Mouse (Mus musculus) CH12.LX (cell line): Measurements from ENCODE around the gene Dnaaf1. TPM values are rescaled to one million over a fixed set of nuclear protein-coding genes. Genes with fewer than 3 reads are reported as not detected.

Experiments
- DNase-seq: peaks from one replicate; pipeline ENCODE4 v3.0.0-alpha.2; 2013; ENCODE audit errors: extremely low read depth
- H3K27ac ChIP-seq: 2 replicates; pipeline ENCODE4 v1.5.1; 2012; ENCODE audit warnings: low read depth, mild to moderate bottlenecking, control low read depth, moderate library complexity; ENCODE audit not compliant: insufficient read depth
- H3K27me3 ChIP-seq: replicated peaks from 2 replicates; pipeline ENCODE3; 2012; ENCODE audit warnings: inconsistent platforms
- H3K36me3 ChIP-seq, 2 experiments: replicated peaks in 1 of 2; 2 replicates each; pipeline versions ENCODE3 to v1.6.1; 2012; ENCODE audit warnings: inconsistent platforms in 1 of 2, low read length in 1 of 2, mild to moderate bottlenecking in 1 of 2, mixed read lengths in 1 of 2, moderate library complexity in 1 of 2; ENCODE audit not compliant: control insufficient read depth in 1 of 2, insufficient read depth in 1 of 2
- H3K4me1 ChIP-seq, 2 experiments: 2 replicates each; pipeline ENCODE4 v1.6.1; 2012; ENCODE audit warnings: inconsistent platforms in 1 of 2, moderate library complexity in 1 of 2; ENCODE audit not compliant: insufficient read depth in 2 of 2, control insufficient read depth in 1 of 2
- H3K4me2 ChIP-seq: 2 replicates; pipeline ENCODE4 v1.6.1; 2012; ENCODE audit warnings: low read depth, mild to moderate bottlenecking, control low read depth; ENCODE audit not compliant: poor library complexity, insufficient read depth, severe bottlenecking
- H3K4me3 ChIP-seq, 3 experiments: fragments of 150-350 bp in 1 of 3; sonication (generic) in 1 of 3; replicated peaks in 1 of 3; 2 replicates each; pipeline versions ENCODE3 to v1.5.1; 2011 to 2012; ENCODE audit warnings: low read depth in 2 of 3, low read length in 2 of 3, mild to moderate bottlenecking in 2 of 3, moderate library complexity in 2 of 3, control low read depth in 1 of 3, improper control_type of control experiment in 1 of 3, inconsistent platforms in 1 of 3, mixed read lengths in 1 of 3; ENCODE audit not compliant: poor library complexity in 1 of 3
- H3K79me2 ChIP-seq: replicated peaks from 2 replicates; pipeline ENCODE4 v1.6.1; 2012; ENCODE audit warnings: mild to moderate bottlenecking, moderate library complexity; ENCODE audit not compliant: control insufficient read depth, poor library complexity, insufficient read depth, severe bottlenecking; ENCODE audit errors: extremely low read depth
- H3K9ac ChIP-seq: 2 replicates; pipeline ENCODE4 v1.6.1; 2012; ENCODE audit warnings: low read depth, mild to moderate bottlenecking, control low read depth, moderate library complexity; ENCODE audit not compliant: insufficient read depth
- H3K9me3 ChIP-seq: replicated peaks from 2 replicates; pipeline ENCODE3; 2012; ENCODE audit warnings: low read length, inconsistent platforms, mixed read lengths
- BHLHE40 ChIP-seq: IDR thresholded peaks from 2 replicates; pipeline ENCODE4 v1.6.1; 2011; ENCODE audit warnings: mild to moderate bottlenecking, low read depth, low read length, improper control_type of control experiment
- CHD2 ChIP-seq: IDR thresholded peaks from 2 replicates; pipeline ENCODE4 v1.6.1; 2011; ENCODE audit warnings: low read length, improper control_type of control experiment
- CTCF ChIP-seq, 2 experiments: IDR thresholded peaks in 1 of 2; conservative IDR thresholded peaks in 1 of 2; 2 replicates each; pipeline ENCODE4 v1.5.1; 2011 to 2012; ENCODE audit warnings: low read depth in 2 of 2, low read length in 2 of 2, improper control_type of control experiment in 1 of 2, inconsistent platforms in 1 of 2, mild to moderate bottlenecking in 1 of 2, moderate library complexity in 1 of 2
- E2F4 ChIP-seq: IDR thresholded peaks from 2 replicates; pipeline ENCODE4 v1.6.1; 2011; ENCODE audit warnings: low read depth, low read length, improper control_type of control experiment; ENCODE audit not compliant: insufficient replicate concordance
- EP300 ChIP-seq: IDR thresholded peaks from 2 replicates; pipeline ENCODE4 v1.6.1; 2011; ENCODE audit warnings: low read length, improper control_type of control experiment
- ETS1 ChIP-seq: conservative IDR thresholded peaks from 2 replicates; pipeline ENCODE4 v1.6.1; 2012; ENCODE audit warnings: low read depth, mild to moderate bottlenecking, inconsistent platforms, low read length, improper control_type of control experiment, moderate library complexity
- IRF4 ChIP-seq: IDR thresholded peaks from 2 replicates; pipeline ENCODE4 v1.6.1; 2014; ENCODE audit warnings: low read depth, mild to moderate bottlenecking, inconsistent platforms, low read length, improper control_type of control experiment
- JUN ChIP-seq: IDR thresholded peaks from 2 replicates; pipeline ENCODE4 v1.6.1; 2011; ENCODE audit warnings: low read depth, mild to moderate bottlenecking, low read length, improper control_type of control experiment, moderate library complexity; ENCODE audit not compliant: insufficient read depth
- JUND ChIP-seq: conservative IDR thresholded peaks from 2 replicates; pipeline ENCODE4 v1.6.1; 2011; ENCODE audit warnings: low read depth, low read length, improper control_type of control experiment
- MAFK ChIP-seq: IDR thresholded peaks from 2 replicates; pipeline ENCODE4 v1.6.1; 2011; ENCODE audit warnings: low read length, improper control_type of control experiment; ENCODE audit not compliant: insufficient replicate concordance
- MAX ChIP-seq: IDR thresholded peaks from 2 replicates; pipeline ENCODE4 v1.6.1; 2011; ENCODE audit warnings: low read length, improper control_type of control experiment
- MXI1 ChIP-seq: IDR thresholded peaks from 2 replicates; pipeline ENCODE4 v1.6.1; 2011; ENCODE audit warnings: mild to moderate bottlenecking, low read depth, low read length, improper control_type of control experiment
- MYC ChIP-seq: IDR thresholded peaks from 2 replicates; pipeline ENCODE4 v1.6.1; 2011; ENCODE audit warnings: low read depth, mild to moderate bottlenecking, improper control_type of control experiment, low read length
- NRF1 ChIP-seq: IDR thresholded peaks from 2 replicates; pipeline ENCODE4 v1.6.1; 2014; ENCODE audit warnings: low read depth, mild to moderate bottlenecking, inconsistent platforms, low read length, improper control_type of control experiment, moderate library complexity
- RCOR1 ChIP-seq: conservative IDR thresholded peaks from 2 replicates; pipeline ENCODE4 v1.6.1; 2012; ENCODE audit warnings: low read depth, mild to moderate bottlenecking, inconsistent platforms, low read length, improper control_type of control experiment
- SMC3 ChIP-seq: IDR thresholded peaks from 2 replicates; pipeline ENCODE4 v1.6.1; 2011; ENCODE audit warnings: low read depth, low read length, improper control_type of control experiment
- TBP ChIP-seq: conservative IDR thresholded peaks from 2 replicates; pipeline ENCODE4 v1.6.1; 2011; ENCODE audit warnings: low read depth, low read length, improper control_type of control experiment
- UBTF ChIP-seq: IDR thresholded peaks from 2 replicates; pipeline ENCODE4 v1.6.1; 2012; ENCODE audit warnings: low read depth, mild to moderate bottlenecking, inconsistent platforms, low read length, improper control_type of control experiment, moderate library complexity
- USF2 ChIP-seq: conservative IDR thresholded peaks from 2 replicates; pipeline ENCODE4 v1.6.1; 2011; ENCODE audit warnings: low read depth, low read length, improper control_type of control experiment
- ZC3H11A ChIP-seq: IDR thresholded peaks from 2 replicates; pipeline ENCODE4 v1.6.1; 2012; ENCODE audit warnings: low read depth, mild to moderate bottlenecking, inconsistent platforms, low read length, improper control_type of control experiment
- ZMIZ1 ChIP-seq: IDR thresholded peaks from 2 replicates; pipeline ENCODE4 v1.6.1; 2012; ENCODE audit warnings: low read depth, mild to moderate bottlenecking, inconsistent platforms, low read length, improper control_type of control experiment
- dilution Hi-C: fragments of 300-500 bp; cut with MboI; formaldehyde crosslinking; loops from 2 replicates; pipeline ENCODE4 v1.14.3; 2020; ENCODE audit warnings: low sequenced_read_pairs; ENCODE audit not compliant: extremely low pct_unique_long_range_greater_than_20kb, extremely low pct_ligation_motif_present
- in situ Hi-C: fragments of 300-500 bp; cut with MboI; formaldehyde crosslinking; loops from 3 replicates; pipeline ENCODE4 v1.14.3; 2019; ENCODE audit warnings: low sequenced_read_pairs, low pct_ligation_motif_present, low pct_unique_long_range_greater_than_20kb, mixed read lengths
- polyA plus RNA-seq: library from polyadenylated mRNA; unstranded; fragments of >175 nt; gene quantifications from 2 replicates; pipeline ENCODE4 v1.2.1, GENCODE M21; 2012; ENCODE audit warnings: low read depth; ENCODE audit not compliant: insufficient read length
- total RNA-seq, 2 experiments: library from RNA; depleted of rRNA; stranded (reverse); fragments of 300-350 nt in 1 of 2; fragments of >200 nt in 1 of 2; gene quantifications; 2 replicates each; pipeline ENCODE4 v1.2.3; 2012 to 2014

Dnaaf1 gene
- total and polyA plus RNA-seq, 3 experiments, result 0.25 TPM; not detected in 2

DNA sequence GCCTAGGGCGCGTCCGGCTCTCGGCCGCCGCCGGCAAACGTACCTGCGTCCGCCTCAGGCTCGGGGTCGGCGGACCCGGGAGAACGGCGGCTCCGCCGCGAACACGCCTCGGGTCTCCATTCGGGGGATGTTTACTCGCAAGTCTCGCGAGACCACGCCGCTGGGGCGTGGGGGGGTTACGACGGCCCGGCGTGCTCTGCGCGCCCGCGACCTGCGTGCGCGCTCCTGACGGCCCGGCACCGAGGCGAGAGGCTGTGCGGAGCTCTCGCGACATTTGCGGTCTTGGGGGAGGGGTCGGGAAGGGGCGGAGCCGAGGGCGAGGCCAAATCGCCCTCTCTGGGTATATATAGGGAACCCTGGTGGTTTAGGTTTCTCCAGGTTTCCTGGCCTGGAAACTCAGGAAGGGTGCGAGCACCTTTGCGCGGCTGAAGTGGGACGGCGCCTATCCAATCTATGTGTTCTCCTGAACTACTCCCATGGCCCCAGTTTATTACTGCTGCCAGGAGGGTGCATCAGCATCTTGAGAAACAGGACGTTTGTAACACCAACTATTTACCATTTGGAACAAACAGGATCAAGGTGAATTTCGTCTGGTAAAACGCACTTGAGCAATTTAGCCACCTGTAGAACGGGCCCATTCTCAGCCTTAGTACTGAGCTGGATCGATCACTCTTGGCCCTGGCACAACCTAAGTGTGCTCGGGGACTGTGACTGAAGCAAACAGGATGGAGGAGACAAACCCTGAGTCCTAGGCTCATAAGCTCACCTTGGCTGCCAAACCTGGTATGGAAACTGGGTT, 16.2 kb upstream of the Dnaaf1 start, which contains the start of gene Mbtps1 (continued):
- TF ChIP-seq EP300 (no peak), MXI1 (peak; percentile 80), RCOR1 (0 out of 2 replicates have a peak, but pooled peaks have one; percentile 46), SMC3 (no peak), UBTF (0 out of 2 replicates have a peak, but pooled peaks have one; percentile 62), MYC (no peak; the same call in 1 of the 2 replicates), USF2 (no peak), ZMIZ1 (peak; percentile 91), CHD2 (peak; percentile 99), NRF1 (no peak), MAFK (no peak), JUN (no peak), BHLHE40 (no peak)
- TF ChIP-seq, all 38 proteins: peak for 17

DNA sequence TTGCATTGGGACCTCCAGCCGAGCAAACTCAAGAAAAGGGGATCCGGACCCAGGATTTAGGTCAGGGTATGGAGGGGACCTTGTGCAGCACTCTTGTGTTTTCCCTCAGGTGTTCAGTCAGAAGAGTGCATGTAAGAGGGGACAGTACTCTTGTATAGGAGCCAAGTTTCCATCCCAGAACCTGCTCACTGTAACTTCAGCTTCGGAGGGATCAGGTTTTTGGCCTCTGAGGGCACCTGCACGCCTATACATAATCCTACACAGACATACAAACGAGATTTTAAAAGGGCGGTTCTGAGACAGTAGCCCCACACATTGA, 15.7 kb upstream of the Dnaaf1 start:
- TF ChIP-seq TBP, result no peak
- no peak for TF ChIP-seq RCOR1
- no peak for TF ChIP-seq IRF4
- no peak for TF ChIP-seq E2F4
- no peak for TF ChIP-seq CTCF (conservative IDR thresholded peaks at IDR 0.05 in 1 of 2, IDR thresholded peaks at IDR 0.05 in 1 of 2; ENCODE audit: low read depth in 2 of 2, low read length in 2 of 2)
- TF ChIP-seq JUND, result no peak
- TF ChIP-seq ETS1, result no peak
- no peak for TF ChIP-seq ZC3H11A
- no peak for TF ChIP-seq MAX
- TF ChIP-seq USF2, result no peak
- no peak for DNase-seq
- no peaks in the 10 kb centered on the region for H3K27me3 ChIP-seq
- dilution Hi-C loops, result no loop called here
- peaks cover 3 to 37% of the 10 kb centered on the region in 2 experiments; a peak in 3 of 4 replicates for H3K4me1 ChIP-seq
- peak overlapping the region in 1 of 3 experiments; percentile 76 for H3K4me3 ChIP-seq
- peak overlapping the region; percentile 79 for H3K9ac ChIP-seq
- peak overlapping the region; percentile 69 for H3K4me2 ChIP-seq
- H3K79me2 ChIP-seq, result peaks cover 38% of the 10 kb centered on the region
- in situ Hi-C loops, result loop anchor here (5.0 kb wide), 1 partner anchor 43 kb away; no protein-coding TSS in a partner anchor
- no peaks in the 10 kb centered on the region for H3K9me3 ChIP-seq
- no peak overlapping the region for H3K27ac ChIP-seq
- peaks cover 17 to 47% of the 10 kb centered on the region in 2 experiments for H3K36me3 ChIP-seq
